Mouse (Mus musculus) MN1 (cell line): Measurements from ENCODE around the gene Eif3g.
A peak's percentile ranks its signal among the peaks of the same experiment; 100 is the strongest.

ENCODE experiments used
- DNase-seq: peaks from one replicate; pipeline ENCODE4 v3.0.0-alpha.2; 2016; ENCODE audit warnings: low spot score

The Eif3g gene

DNA sequence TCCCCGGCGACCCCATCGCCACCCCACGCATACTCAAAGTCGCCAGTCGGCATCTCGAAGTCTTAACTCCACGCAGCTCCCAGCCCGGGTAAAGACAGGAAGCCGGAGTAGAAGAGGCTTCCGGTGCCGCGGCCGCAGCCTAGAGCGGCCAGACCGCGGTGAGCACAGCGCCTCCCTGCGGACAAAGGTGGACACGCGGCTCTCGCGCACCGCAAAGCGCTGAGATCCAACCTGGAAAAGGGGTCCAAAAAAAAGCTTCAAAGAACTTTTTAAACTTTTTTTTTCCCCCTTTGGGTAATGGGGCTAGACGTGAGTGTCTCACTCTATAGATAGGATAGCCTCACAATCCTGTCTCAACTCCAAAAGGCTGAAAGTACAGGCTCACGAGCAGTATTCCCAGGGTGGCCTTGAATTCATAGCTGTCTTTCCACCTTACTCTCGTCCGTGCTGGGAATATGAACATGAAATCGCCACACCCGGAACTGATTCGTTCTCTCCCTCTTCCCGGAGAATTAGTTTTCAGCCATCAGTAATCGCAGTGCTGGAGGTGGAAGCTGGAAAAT lies at the start of gene Eif3g:
TSS of gene Eif3g (minus strand) at position 113 of the 563 bp plus-strand sequence.
- DNase-seq = peak; percentile 84

DNA sequence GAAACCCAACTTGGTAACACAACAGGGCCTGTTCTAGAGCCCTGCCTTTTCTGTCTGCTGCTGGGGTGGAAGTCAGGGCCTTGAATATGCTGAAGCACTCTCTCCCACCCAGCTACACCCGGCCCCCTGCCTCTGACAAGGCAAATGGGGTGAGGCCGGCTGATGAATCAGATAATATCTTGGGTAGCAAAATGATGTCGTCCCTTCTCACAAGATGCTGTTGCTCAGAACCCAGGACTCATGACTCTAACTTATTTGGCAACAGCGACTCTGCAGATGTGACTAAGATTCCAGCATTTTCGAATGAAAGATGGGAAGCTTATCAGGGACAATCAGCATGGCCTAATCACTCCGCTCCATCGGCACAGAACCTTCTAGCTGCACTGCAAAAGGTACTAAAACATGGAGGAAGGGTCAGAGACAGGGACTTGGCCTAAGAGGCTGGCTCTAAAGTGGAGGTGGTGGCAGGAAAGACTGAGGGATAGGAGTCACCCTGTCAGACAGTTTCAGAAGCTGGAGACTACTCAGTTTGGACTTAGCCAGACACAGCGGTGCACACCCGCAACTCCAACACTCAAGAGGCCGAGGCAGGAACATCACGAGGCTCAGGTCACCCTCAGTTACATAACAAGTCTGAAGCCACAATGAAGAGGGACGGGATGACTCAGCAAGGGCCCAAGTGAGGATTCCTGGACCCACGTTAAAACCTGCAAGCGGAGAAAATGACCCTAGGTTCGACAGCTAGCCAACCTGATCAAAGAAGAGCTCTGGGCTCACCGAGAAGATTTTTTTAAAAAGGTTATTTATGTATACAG lies 47.9 kb upstream of the Eif3g start:
- no peak for DNase-seq

DNA sequence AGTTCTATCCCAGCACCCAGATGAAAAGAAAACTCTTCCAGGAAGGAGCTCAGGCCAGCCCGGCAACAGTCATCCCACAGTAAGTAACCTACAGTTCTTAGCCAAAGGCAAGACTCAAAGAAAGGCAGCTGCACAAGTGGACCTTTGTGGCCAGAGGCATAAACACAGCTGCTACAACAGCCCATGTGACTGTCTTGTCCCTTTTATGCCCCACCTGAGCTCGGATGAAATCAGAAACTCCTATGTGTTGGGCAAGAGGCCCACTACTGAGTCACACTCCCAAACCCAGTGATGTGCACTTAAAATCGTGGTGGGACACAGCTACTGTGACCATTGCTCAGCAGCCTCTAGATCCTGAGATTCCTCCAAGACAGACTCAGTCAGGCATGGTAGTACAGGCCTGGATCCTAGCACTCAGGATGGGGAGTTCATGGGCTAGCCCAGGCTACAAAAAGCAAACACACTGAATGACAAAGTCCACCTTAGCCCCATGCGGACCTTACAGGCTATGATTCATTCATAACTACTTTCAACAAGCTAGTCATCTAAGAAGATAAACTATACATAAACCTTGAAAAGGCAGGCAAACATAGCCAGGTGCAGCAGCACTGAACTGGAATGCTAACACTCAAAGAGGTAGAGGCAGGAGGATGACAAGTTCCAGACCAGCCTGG lies 46.4 kb upstream of the Eif3g start:
- peak; percentile 16 for DNase-seq

DNA sequence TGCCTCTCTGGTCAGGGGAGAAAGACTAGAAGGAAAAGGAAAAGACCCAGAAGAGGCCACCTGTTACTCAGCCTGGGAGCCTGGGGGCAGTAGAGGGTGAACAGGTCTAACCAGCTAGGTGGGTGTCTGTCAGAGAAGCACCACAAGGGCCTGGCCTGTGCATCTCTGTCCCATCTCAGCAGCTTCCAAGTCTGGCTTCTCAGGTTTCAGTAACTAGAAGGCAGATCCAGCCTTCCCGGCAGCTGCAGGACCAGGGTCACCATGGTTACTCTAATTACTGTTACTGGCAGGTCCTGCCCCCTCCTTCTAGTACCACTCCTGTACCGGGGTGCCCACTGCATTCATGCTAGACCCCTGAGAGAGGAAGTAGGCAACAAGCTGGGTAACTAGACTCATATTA lies 45.5 kb upstream of the Eif3g start:
- DNase-seq = peak; percentile 64

DNA sequence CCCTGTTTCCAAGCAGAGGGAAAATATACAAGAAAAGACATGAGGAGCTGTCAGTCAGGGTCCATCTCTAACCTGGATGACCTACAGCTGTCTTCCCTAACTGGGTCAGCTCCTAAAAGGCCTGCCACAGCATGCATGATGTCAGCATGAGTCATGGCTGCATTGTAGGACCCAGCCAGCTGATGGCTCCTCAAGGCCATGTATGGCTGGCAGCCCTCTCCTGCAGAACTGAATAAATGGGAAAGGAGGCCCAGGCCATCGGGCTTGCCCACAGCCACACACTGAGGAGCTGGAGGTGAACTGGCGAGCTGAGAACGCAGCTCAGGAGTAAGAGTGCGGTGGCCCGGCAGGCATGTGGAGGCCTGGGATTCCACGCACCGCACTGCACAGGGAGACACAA lies 45.0 kb upstream of the Eif3g start:
- DNase-seq = peak; percentile 72

DNA sequence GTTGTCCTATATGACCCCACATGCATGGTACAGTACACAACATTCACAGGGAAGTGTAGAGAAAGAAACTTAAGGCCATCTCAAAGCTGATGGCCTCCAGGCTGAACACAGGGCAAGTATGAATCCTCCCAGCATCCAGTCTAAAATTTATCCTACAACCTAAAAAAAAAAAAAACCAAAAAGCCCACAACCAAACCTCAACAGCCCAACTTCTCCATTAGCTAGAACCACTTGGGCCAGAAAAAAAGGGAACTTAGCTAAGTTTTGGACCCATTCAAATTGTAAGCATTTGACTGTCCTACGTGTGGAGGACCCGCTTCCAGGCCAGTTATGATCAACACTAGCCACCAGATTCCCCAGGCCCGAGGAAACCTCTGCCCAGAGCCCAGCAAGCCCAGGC lies 24.8 kb upstream of the Eif3g start:
- no peak for DNase-seq

DNA sequence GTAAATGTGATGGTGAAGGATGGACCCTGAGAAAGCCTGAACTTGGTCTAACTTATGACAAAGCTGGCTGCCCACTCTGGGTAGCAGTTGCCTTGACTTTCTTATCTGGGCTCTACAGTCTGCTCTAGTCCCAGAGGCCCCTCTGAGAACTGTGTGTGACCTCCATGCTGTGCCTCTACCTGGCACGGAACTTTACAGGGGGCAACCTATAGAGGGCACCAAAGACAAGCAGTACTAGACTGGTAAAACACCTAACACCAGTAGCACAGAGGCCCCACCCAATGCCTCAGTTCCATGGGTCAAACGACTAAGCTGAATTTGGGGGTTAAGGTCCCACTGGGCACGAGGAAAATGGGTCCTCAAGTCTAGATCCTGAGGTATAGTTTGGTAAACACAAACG lies 17.7 kb upstream of the Eif3g start:
- no peak for DNase-seq

DNA sequence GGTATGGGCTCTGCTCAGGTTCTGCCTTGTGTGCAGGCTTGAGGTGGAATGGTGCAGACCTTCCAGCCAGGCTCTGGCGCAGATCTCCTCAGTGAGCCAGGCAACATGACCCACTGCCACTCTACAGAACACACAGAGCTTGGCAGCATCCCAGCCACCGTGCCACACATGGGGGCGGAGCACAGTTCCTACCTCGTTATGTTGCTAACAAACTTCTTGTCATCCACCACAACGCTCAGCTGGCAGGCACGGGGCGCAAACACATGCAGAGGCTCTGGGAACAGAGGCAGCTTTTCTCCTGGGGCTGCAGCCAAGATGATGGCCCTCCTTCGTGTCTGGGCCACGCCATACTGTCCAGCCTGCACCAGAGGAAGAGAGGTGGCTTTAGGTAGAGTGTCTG lies 11.5 kb upstream of the Eif3g start:
- peak; percentile 54 for DNase-seq

DNA sequence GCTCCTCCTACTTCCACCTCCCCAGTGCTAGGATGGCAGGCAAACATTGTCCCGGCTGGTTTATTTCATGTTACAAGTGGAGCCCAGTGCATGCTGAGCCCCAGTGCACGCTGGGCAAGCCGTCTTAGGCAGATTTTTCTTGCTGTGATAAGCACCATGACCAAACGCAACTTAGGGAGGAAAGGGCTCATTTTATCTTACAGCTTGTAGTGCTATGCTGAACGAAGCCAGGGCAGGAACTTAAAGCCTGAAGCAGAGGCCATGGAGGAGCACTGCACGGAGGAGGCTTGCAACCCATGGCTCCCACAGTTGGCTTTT lies 3.7 kb upstream of the Eif3g start:
- no peak for DNase-seq

DNA sequence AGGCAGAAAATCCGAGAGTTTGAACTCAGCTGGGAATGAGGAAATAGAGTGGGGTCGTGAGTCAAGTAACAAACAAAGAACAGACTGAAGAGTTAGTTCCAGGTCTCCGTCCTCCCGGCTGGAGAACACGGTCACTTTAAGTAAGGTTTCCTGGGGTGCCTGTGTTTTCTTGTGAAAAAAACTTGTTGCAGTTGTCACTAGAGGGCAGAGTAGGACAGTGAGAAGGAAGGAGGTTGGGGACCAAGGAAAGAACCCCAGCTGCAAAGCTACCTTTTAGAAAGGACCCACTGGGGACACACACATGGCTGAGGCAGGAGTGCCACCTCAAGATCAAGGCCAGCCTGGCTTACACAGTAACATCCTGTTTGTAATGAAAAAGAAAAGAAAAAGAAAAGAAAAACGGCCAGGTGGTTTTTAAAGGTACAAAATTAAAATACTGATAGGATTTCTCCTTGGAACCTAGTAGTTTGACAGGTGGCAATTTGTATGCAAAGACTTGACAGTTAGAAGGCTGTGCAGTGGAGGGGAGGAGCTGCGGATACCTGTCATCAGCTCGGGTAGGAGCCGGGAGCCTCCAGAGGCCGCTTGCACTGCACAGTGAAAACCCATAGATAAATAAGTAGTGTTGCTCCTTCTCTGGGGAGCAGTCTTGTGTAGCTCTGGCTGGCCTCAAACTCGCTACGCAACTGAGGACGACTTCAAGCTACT lies 3.2 kb upstream of the Eif3g start:
- peak; percentile 44 for DNase-seq

DNA sequence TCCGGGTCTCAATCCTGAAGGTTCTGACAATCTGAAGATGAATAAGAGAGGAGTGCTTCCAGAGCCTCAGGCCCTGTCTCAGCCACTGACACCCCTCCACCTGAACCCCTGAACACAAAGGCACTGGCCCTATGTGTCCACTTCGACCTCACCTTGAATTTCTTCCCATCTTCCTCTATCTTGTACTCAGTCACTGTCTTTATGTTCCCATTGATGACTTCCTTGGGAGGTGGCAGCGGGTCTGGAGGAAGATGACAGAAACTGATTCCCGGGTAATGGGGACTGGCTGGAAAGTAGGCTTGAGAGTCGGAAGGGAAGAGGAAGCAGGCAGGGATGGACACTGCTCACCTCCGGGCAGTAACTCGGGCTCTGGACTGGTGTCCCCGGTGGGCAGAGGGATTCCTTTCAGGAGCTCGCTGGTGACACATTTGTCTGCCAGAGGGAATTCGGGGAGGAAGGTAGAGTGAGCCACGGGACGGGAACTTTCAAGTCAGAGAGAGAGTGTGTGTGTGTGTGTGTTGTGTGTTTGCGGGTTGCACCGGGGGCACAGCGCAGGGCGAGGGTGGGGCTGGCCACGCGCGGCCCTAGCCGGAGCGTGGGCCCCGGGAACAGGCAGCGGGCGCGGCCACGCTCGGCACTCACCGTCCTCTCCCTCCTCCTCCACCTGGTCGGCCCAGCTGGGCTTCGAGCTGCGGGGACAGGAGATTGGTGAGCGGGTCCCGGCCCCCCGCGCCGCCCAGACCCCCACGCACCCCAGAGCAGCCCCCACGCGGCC lies 500 bp downstream of the Eif3g start:
- DNase-seq = no peak

DNA sequence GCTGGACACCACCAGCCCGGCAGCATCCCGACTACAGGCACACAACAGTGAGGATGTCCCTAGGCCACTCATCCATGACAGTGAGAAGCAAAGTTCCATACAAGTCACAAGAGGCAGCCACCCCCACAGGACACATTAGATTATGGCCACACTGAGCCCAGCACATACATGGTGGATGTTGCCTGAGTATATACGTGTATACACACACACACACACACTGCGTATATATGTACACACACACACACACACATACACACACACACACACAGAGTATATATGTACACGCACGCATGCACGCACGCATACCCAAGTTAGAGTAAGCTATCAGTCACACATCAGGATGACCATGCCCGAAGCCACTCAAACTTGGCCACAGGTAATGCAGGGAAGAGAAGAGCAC lies 3.0 kb downstream of the Eif3g start:
- DNase-seq = no peak

DNA sequence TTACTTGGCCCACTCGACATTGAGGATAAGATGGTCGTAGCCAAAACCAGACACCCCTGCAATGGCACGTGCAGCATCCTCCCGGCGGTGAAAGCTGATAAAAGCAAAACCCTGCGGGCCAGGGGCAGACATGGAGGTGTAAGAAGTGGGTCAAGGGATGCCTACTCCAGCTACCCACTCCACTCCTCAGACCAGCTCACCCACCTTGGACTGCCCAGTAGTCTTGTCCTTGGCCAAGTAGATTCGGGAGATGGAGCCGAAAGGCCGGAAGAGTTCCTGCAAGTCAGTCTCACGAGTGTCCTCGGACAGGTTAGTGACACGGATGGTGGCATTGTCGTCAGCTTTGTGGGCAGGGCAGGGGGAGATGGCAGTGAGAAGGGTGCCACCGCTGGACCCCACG lies 3.8 kb downstream of the Eif3g start:
- no peak for DNase-seq

DNA sequence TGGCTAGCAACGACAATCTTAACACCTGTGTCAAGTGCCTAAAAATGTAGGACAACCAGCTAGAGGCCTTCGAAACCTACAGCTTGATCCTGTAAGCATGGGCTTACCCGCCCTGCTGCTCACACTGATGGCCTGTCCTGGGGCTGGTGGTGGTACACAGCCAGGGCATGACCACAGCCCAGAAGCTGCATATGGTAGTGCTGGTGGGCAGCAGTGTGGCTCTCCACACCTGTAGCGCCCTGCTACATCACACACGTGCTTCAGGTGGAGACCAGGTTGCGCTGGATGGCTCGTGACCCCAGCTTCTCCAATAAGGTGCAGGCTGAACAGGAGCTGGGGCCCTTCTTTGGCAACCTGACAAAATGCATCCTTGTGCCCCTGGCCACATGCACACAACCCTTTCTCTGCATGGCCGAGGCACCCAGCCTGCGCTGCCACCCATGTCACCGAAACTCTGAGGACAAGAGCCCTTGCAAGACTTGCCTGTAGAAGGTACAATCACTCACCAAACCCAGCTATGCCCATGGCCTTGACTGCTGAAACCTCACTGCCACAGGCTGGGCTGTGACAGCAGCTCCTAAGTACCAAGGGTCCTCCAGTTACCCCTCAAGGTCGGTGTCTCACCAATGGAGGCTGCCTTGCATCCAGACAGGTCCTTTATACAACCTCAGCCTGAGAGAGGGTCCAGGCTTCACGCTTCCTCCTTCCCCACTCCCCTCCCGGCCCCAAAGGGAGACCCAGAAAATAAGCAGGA lies 4.7 kb downstream of the Eif3g start:
- DNase-seq = no peak

DNA sequence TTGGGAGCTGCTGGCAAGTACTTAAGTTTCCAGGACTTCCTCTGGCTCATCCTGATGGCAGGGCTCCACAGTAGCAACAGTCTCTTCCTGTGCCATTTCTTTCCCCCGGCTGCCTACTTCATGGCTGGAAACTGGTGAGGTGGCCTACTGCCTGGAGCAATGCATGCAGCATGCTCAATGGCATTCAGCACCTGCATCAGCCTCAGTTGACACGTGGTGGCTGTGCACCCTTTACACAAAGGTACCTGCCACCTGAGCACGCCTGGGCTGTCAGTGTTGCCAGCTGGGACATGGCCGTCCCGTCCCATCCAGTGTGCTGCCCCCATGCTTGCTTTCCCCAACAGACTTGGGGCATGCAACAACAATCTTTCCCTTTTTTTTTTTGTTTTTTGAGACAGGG lies 5.4 kb downstream of the Eif3g start:
- DNase-seq = no peak

DNA sequence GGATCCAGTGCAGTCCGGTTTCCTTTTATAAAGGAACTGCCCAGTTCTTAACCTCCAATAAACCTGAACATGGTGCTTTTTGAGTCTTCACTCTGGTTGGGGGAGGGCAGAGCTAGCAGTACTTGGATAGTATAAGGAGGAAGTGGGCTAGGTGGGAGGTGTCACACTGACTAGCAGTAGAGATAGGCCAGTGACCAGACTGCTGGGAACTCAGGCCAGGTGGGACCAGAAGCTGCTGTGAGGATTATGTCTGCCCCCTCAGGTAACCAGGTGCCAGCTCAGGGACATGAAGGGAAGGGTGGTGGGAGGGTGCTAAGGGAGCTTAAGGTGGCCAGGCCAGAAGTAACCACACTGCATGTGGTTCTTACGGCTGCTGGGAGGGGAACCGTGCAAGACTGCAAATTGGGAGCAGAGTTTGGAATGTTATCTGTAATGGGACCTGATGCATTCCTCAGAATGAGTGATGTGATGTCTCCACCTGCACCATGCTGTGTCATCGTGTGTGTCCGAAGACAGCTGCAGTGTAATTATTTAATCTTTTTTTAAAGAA lies 6.2 kb downstream of the Eif3g start:
- no peak for DNase-seq

DNA sequence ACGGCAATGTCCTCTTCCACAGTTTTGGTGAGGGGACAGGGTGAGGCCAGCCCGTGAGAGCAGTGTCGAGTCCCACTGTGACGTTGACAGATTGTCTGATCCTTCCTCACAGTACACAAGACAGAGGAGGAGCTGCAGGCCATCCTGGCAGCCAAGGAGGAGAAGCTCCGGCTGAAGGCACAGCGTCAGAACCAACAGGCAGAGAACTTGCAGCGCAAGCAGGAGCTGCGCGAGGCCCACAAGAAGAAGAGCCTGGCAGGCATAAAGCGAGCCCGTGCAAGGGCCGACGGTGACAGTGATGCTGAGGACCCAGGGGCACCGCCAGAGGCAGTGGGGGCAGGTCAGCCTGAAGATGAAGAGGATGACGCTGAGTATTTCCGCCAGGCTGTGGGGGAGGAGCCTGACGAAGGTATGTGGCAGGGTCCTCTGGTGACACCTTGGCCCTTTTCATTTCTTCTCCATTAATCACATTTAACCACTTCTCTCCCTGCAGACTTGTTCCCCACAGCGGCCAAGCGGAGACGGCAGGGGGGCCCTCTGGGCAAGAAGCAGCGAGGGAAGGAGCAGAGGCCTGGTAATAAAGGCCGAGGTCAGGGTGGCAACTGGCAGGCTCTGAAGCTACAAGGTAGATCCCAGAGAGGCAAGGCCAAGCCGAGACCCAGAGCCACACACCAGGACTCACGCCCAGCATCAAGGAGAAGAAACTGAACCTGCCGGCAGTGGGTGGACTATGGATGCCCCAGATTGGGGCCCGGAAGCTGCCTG lies 6.9 kb downstream of the Eif3g start:
- DNase-seq = no peak

DNA sequence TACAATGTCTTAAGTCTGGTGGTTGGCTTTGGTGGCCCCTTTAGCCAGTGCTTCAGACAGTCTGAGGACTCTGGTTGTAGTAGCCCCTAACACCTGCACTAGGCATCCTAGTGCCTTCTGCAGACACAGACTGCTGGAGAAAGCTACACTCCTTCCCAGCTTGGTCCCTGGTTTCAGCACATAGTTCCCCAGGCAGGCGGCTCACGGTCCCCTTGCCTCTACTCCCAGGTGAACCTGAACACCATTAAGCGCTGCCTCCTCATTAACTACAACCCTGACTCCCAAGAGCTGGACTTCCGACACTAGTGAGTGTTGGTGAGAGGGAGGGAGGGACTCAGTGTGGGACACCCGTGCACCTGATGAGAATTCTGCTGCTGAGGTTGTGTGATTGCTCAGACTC lies 8.0 kb downstream of the Eif3g start:
- no peak for DNase-seq

DNA sequence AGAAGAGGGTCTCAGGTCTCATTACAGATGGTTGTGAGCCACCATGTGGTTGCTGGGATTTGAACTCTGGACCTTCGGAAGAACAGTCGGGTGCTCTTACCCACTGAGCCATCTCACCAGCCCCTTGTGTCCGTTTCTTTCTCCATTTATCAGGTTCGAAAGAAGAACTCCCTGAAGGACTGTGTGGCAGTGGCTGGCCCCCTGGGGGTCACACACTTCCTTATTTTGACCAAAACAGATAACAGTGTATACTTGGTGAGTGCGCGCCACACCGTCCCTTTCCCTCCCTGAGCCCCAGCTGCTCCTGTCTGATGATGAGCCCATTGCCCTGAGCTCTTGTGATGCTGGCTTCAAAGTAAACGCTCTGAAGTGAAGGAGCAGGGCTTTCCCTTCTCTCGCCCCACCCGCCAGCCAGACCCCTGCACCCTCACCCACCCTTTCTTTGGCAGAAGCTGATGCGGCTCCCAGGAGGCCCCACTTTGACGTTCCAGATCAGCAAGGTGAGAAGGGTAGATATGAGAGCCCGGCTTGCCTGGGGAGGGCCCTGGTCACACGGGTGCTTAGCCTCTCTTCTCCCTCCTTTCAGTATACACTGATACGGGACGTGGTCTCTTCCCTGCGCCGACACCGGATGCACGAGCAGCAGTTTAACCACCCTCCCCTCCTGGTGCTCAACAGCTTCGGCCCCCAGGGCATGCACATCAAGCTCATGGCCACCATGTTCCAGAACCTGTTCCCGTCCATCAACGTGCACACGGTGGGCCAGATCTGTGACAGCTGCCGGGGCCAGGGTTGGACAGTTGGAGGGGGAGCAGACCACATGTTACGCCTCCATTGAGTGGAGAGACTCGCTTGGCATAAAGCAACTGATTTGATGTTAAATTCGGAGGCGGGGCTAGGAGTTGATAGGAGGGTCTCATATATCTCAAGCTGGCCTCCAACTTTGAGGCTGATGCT lies 9.0 kb downstream of the Eif3g start:
- DNase-seq = no peak
